Mouse (Mus musculus) testis, adult 2 months (tissue): Measurements from ENCODE around the gene Rsph10b. TPM values are rescaled to one million over a fixed set of nuclear protein-coding genes. Genes with fewer than 3 reads are reported as not detected.

Experiments used
- H3K27ac ChIP-seq: fragments of 200-500 bp; 2 replicates; pipeline ENCODE4 v1.5.1; 2012; ENCODE audit warnings: low read depth, low read length; ENCODE audit not compliant: control insufficient read depth, insufficient read depth
- H3K27me3 ChIP-seq: fragments of 200-500 bp; 2 replicates; pipeline ENCODE4 v1.6.1; 2012; ENCODE audit warnings: mild to moderate bottlenecking, low read length, moderate library complexity; ENCODE audit not compliant: control insufficient read depth, insufficient read depth
- H3K36me3 ChIP-seq: fragments of 200-500 bp; 2 replicates; pipeline ENCODE4 v1.6.1; 2012; ENCODE audit warnings: mild to moderate bottlenecking, low read length; ENCODE audit not compliant: control insufficient read depth, insufficient read depth
- H3K4me1 ChIP-seq: fragments of 200-500 bp; 2 replicates; pipeline ENCODE4 v1.6.1; 2012; ENCODE audit warnings: low read length; ENCODE audit not compliant: control insufficient read depth, insufficient read depth
- H3K4me3 ChIP-seq: fragments of 200-500 bp; 2 replicates; pipeline ENCODE4 v1.5.1; 2012; ENCODE audit warnings: low read depth, mild to moderate bottlenecking, low read length, moderate library complexity, mixed read lengths; ENCODE audit not compliant: control insufficient read depth
- CTCF ChIP-seq: fragments of 200-500 bp; IDR thresholded peaks from 2 replicates; pipeline ENCODE4 v1.5.1; 2012; ENCODE audit warnings: low read depth, mild to moderate bottlenecking, inconsistent platforms, low read length, moderate library complexity; ENCODE audit not compliant: control insufficient read depth, insufficient read depth, insufficient replicate concordance
- POLR2A ChIP-seq: fragments of 200-500 bp; IDR thresholded peaks from 2 replicates; pipeline ENCODE4 v1.6.1; 2012; ENCODE audit warnings: low read depth, mild to moderate bottlenecking, inconsistent platforms, low read length, moderate library complexity; ENCODE audit not compliant: control insufficient read depth
- polyA plus RNA-seq: library from polyadenylated mRNA; depleted of rRNA; stranded (reverse); fragments of >200 nt; gene quantifications from 2 replicates; pipeline ENCODE4 v1.2.3, GENCODE M21; 2012

Rsph10b gene
- polyA plus RNA-seq, 1 experiment = 37.5 TPM

GRCm38 (mm10) chr5:143965586-143966345 lies 32.9 kb downstream of the Rsph10b start:
- Histone ChIP-seq H3K4me3 (no peak overlapping the region), H3K36me3 (no peaks in the 10 kb centered on the region; the same call in 1 of the 2 replicates), H3K27me3 (no peaks in the 10 kb centered on the region), H3K27ac (no peak overlapping the region), H3K4me1 (no peaks in the 10 kb centered on the region)
- TF ChIP-seq POLR2A (no peak), CTCF (no peak)

- Histone ChIP-seq H3K4me3 (no peak overlapping the region), H3K27me3 (no peaks in the 10 kb centered on the region), H3K27ac (no peak overlapping the region), H3K4me1 (no peaks in the 10 kb centered on the region), H3K36me3 (no peaks in the 10 kb centered on the region; the same call in 1 of the 2 replicates)
- TF ChIP-seq POLR2A (no peak), CTCF (no peak)
Measured at GRCm38 (mm10) chr5:143966671-143967070, 33.8 kb downstream of the Rsph10b start.

- TF ChIP-seq POLR2A = no peak
- Histone ChIP-seq H3K36me3 (no peaks in the 10 kb centered on the region), H3K4me1 (no peaks in the 10 kb centered on the region), H3K27ac (no peak overlapping the region), H3K27me3 (no peaks in the 10 kb centered on the region), H3K4me3 (no peak overlapping the region)
Measured at GRCm38 (mm10) chr5:143972628-143973027, 39.8 kb downstream of the Rsph10b start.

- Histone ChIP-seq H3K4me3 (no peak overlapping the region), H3K36me3 (no peaks in the 10 kb centered on the region), H3K4me1 (no peaks in the 10 kb centered on the region), H3K27ac (no peak overlapping the region), H3K27me3 (no peaks in the 10 kb centered on the region)
- TF ChIP-seq CTCF (peak; percentile 92), POLR2A (no peak)
Measured at GRCm38 (mm10) chr5:143974931-143975630, 42.2 kb downstream of the Rsph10b start.

GRCm38 (mm10) chr5:143975631-143975933 lies 42.7 kb downstream of the Rsph10b start:
- H3K27me3 ChIP-seq = no peaks in the 10 kb centered on the region
- no peaks in the 10 kb centered on the region for H3K36me3 ChIP-seq
- H3K4me3 ChIP-seq = no peak overlapping the region
- no peaks in the 10 kb centered on the region for H3K4me1 ChIP-seq
- TF ChIP-seq POLR2A = no peak
- no peak overlapping the region for H3K27ac ChIP-seq

GRCm38 (mm10) chr5:143976232-143976631 lies 43.4 kb downstream of the Rsph10b start:
- Histone ChIP-seq H3K27ac (no peak overlapping the region), H3K4me3 (no peak overlapping the region), H3K27me3 (no peaks in the 10 kb centered on the region), H3K36me3 (no peaks in the 10 kb centered on the region), H3K4me1 (no peaks in the 10 kb centered on the region)
- no peak for TF ChIP-seq CTCF
- no peak for TF ChIP-seq POLR2A

GRCm38 (mm10) chr5:143976726-143977431 lies 44.0 kb downstream of the Rsph10b start:
- Histone ChIP-seq H3K27ac (no peak overlapping the region), H3K4me3 (no peak overlapping the region), H3K4me1 (no peaks in the 10 kb centered on the region; the same call in 1 of the 2 replicates), H3K27me3 (no peaks in the 10 kb centered on the region), H3K36me3 (no peaks in the 10 kb centered on the region)
- TF ChIP-seq POLR2A = no peak
- TF ChIP-seq CTCF = no peak
